Mouse (Mus musculus) thymus, adult 2 months (tissue): ENCODE results near the gene Cmss1. TPM values are rescaled to one million over a fixed set of nuclear protein-coding genes. Genes with fewer than 3 reads are reported as not detected.

Source experiments
- DNase-seq: peaks from one replicate; pipeline ENCODE4 v3.0.0; 2021
- H3K27ac ChIP-seq: fragments of 200-500 bp; 2 replicates; pipeline ENCODE4 v1.5.1; 2012; ENCODE audit warnings: low read length, control low read depth; ENCODE audit not compliant: control insufficient read depth, insufficient read depth
- H3K27me3 ChIP-seq: fragments of 200-500 bp; 2 replicates; pipeline ENCODE4 v1.6.1; 2012; ENCODE audit warnings: mild to moderate bottlenecking, low read length, moderate library complexity, mixed read lengths; ENCODE audit not compliant: control insufficient read depth, insufficient read depth
- H3K36me3 ChIP-seq: fragments of 200-500 bp; 2 replicates; pipeline ENCODE4 v1.6.1; 2012; ENCODE audit warnings: mild to moderate bottlenecking, low read length, moderate library complexity; ENCODE audit not compliant: control insufficient read depth, insufficient read depth
- H3K4me1 ChIP-seq: fragments of 200-500 bp; replicated peaks from 2 replicates; pipeline ENCODE4 v1.6.1; 2012; ENCODE audit warnings: low read length; ENCODE audit not compliant: control insufficient read depth, insufficient read depth
- H3K4me3 ChIP-seq: fragments of 200-500 bp; 2 replicates; pipeline ENCODE4 v1.5.1; 2012; ENCODE audit warnings: mild to moderate bottlenecking, low read length, control low read depth, moderate library complexity; ENCODE audit not compliant: control insufficient read depth, insufficient read depth
- CTCF ChIP-seq: fragments of 200-500 bp; IDR thresholded peaks from 2 replicates; pipeline ENCODE4 v1.5.1; 2012; ENCODE audit warnings: mild to moderate bottlenecking, control low read depth, low read length, moderate library complexity, borderline replicate concordance; ENCODE audit not compliant: control insufficient read depth, poor library complexity, insufficient read depth; ENCODE audit errors: extremely low read depth
- POLR2A ChIP-seq: fragments of 200-500 bp; IDR thresholded peaks from 2 replicates; pipeline ENCODE4 v1.6.1; 2012; ENCODE audit warnings: mild to moderate bottlenecking, low read length, control low read depth, moderate library complexity; ENCODE audit not compliant: control insufficient read depth, poor library complexity, insufficient read depth; ENCODE audit errors: extremely low read depth
- WGBS: fragments of 180-500 bp; shearing (Covaris S2); methylation state at CpG from one replicate; pipeline ENCODE4 v1.1.7; 2018; 5-methylcytosine and 5-hydroxymethylcytosine counted together
- polyA plus RNA-seq: library from polyadenylated mRNA; depleted of rRNA; stranded (reverse); fragments of >200 nt; gene quantifications from 2 replicates; pipeline ENCODE4 v1.2.3, GENCODE M21; 2012

The Cmss1 gene
- polyA plus RNA-seq, 1 experiment, result 6.2 TPM

DNA sequence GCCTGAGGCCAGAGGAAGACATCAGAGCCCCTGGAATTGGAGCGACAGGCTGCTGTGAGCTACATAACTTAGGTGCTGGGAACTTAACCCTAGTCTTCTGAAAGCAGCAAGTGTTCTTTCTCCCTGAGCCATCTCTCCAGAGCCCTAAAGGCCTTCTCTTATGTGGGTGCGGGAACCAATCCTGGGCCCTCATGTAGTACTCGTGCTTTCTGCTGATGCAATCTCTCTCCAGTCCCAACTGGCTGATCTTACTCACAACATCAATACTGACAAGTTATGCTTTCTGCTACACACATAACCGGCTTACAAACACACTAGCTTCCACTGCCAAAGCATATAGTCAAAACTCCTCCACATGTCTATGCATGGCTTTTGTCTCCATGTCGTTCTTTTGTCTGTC, 120.4 kb downstream of the Cmss1 start:
- Histone ChIP-seq H3K4me3 (no peak overlapping the region), H3K27ac (no peak overlapping the region), H3K4me1 (no peaks in the 10 kb centered on the region), H3K27me3 (no peaks in the 10 kb centered on the region), H3K36me3 (no peaks in the 10 kb centered on the region)
- no peak for DNase-seq
- TF ChIP-seq POLR2A (no peak), CTCF (no peak)
- WGBS, result 94% methylated on average over 5 of the region's 5 CpGs

DNA sequence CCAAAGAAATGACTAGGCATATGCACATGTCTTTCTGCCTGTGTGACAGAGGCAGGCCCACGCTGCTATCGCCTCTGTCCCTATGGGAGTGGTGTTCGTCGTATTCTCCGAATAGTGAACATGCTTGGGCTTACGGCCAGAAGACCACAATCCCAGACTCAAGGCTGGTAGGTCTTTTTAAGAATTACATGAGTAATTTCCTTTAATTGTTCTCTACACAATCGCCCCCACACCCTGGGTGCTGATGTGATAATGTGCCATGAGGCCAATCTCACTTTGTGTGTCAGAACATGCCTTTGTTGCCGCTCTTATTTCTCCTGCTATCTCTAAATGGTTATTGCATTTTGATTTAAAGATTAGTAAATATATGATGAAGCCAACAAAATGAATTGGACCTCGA, 121.4 kb downstream of the Cmss1 start:
- 91% methylated on average over 9 of the region's 9 CpGs for WGBS
- Histone ChIP-seq H3K27ac (no peak overlapping the region), H3K4me1 (no peaks in the 10 kb centered on the region), H3K36me3 (no peaks in the 10 kb centered on the region), H3K4me3 (no peak overlapping the region), H3K27me3 (no peaks in the 10 kb centered on the region)
- TF ChIP-seq POLR2A, result no peak
- TF ChIP-seq CTCF, result no peak
- no peak for DNase-seq

DNA sequence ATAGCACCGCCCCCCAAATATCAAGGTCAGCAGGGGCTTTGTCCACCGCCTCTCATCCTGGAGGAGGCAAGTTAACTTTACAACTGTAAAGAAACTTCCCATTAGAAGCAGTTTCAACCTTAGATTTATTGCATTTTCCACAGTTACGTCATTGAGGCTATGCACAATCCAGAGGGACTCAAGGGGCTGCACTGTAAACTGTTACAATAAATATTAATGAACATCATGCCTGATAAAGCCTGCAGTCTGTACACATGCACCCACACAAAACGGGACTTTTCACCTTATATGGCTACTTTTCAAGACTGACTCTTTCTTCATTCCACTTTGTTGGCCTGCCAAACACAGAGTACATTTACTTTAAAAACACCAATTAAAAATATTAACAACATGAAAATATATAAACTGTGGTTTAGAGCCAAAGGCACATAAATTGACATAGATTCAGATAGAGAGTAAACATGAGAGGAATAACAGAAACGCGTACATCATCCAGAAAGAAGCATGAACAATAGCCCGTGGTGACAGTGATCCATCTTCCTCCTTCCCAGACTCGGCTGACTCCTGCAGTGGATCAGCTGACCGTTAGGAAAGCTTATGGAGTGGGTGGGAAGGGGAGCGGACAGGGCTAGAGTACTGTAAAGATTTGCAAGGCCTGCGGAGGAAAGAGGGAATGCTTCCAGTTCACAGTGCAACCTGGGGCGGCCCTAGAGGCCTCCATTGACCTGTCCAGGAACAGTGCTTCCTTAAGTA, 122.4 kb downstream of the Cmss1 start:
- TF ChIP-seq CTCF (no peak), POLR2A (no peak)
- H3K4me3 ChIP-seq, result no peak overlapping the region
- no peaks in the 10 kb centered on the region for H3K36me3 ChIP-seq
- WGBS, result 94% methylated on average over 12 of the region's 12 CpGs
- H3K27me3 ChIP-seq, result no peaks in the 10 kb centered on the region
- no peak for DNase-seq
- H3K27ac ChIP-seq, result no peak overlapping the region
- H3K4me1 ChIP-seq, result no peaks in the 10 kb centered on the region

DNA sequence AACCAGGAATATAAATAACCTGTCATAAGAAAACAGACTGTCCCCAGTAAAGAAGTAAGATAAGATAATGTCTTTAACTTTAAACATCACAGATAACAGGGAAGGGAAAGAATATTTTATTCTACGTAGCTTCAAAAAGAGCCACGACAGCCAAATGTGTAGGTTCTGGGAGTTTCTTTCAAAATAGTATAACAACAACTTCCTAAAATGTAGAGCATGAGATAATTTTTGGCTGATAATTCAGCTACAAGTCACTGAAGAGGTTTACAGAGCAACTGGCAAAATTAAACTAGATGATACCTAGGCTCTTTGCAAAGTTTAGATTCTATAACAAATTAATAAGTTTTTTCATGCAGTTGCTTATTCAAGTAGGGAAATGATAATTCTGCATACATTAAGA, 123.2 kb downstream of the Cmss1 start:
- H3K4me1 ChIP-seq, result no peaks in the 10 kb centered on the region
- H3K36me3 ChIP-seq, result no peaks in the 10 kb centered on the region
- no peak overlapping the region for H3K27ac ChIP-seq
- no peak for DNase-seq
- no peaks in the 10 kb centered on the region for H3K27me3 ChIP-seq
- WGBS, result 81% methylated on average over 2 of the region's 2 CpGs
- no peak for TF ChIP-seq CTCF
- TF ChIP-seq POLR2A, result no peak
- H3K4me3 ChIP-seq, result no peak overlapping the region

DNA sequence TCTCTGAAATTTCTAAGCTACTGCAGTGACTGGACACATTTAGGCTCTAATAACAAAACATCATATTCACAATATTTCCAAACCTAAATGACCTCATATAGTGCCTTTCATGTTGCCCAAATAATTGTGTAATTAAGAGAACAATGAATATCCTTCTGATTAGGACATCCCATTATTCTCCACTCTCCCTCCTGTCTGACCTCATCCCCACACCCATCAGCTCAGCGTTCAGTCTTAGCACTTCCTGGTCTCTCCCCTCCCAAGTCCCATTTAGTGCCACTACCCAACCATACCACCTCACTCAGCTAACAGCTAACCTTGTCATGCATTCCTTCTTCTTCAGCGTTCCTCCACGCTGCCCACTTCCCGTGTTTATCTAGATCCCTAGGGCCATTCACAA, 123.8 kb downstream of the Cmss1 start:
- H3K27ac ChIP-seq, result no peak overlapping the region
- 85% methylated on average over 4 of the region's 4 CpGs for WGBS
- TF ChIP-seq CTCF (no peak), POLR2A (no peak)
- no peaks in the 10 kb centered on the region for H3K36me3 ChIP-seq
- H3K4me1 ChIP-seq, result no peaks in the 10 kb centered on the region
- H3K27me3 ChIP-seq, result no peaks in the 10 kb centered on the region
- H3K4me3 ChIP-seq, result no peak overlapping the region
- no peak for DNase-seq

DNA sequence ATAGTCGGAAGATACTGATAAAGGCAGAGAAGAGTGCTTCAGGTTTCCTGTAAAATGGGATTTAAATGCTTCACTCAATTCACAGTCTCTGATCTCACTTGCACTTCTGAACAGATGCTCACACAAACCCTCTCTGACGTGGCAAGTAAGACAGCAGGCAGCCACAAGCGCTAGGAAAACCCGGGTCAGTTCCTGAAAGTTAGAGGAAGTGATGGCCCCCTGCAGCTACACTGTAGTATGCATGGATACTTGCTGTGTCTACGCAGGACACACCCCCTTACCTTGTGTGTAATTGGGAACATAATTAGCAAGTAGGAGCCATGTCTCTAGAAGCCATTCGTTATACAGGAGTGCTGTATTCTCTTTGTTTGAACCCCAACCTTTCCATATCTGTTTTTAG, 124.4 kb downstream of the Cmss1 start:
- DNase-seq, result no peak
- no peak for TF ChIP-seq CTCF
- no peak for TF ChIP-seq POLR2A
- WGBS, result 45% methylated on average over 6 of the region's 6 CpGs
- Histone ChIP-seq H3K27me3 (no peaks in the 10 kb centered on the region), H3K4me1 (no peaks in the 10 kb centered on the region), H3K4me3 (no peak overlapping the region), H3K36me3 (no peaks in the 10 kb centered on the region), H3K27ac (no peak overlapping the region)

DNA sequence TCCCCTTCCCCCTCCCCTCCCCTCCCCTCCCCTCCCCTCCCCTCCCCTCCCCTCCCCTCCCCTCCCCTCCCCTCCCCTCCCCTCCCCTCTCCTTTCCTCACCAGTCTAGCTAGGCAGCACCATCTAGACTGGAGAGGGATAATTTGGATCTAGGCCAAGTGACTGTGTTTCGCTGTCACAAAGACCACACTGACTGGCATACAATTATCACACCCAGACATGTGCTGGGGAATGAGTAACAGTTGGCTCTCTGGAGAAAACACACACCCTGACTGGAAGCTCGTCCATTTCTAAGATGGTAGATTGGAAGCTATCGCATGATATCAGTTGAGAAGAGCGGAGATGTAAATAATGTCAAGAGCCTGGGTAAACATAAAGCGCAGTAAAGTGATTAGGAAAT, 126.9 kb downstream of the Cmss1 start:
- H3K4me1 ChIP-seq, result no peaks in the 10 kb centered on the region
- TF ChIP-seq POLR2A, result no peak
- TF ChIP-seq CTCF, result no peak
- H3K4me3 ChIP-seq, result no peak overlapping the region
- H3K27me3 ChIP-seq, result no peaks in the 10 kb centered on the region
- no peak for DNase-seq
- WGBS, result 95% methylated on average over 5 of the region's 5 CpGs
- H3K36me3 ChIP-seq, result no peaks in the 10 kb centered on the region
- no peak overlapping the region for H3K27ac ChIP-seq
